Mouse (Mus musculus) thymus, postnatal 10 days (tissue): ENCODE data around the gene Arid1b.
A peak's percentile ranks its signal among the peaks of the same experiment; 100 is the strongest.

Experiments used
- DNase-seq, 2 experiments: peaks; one replicate each; pipeline ENCODE4 v3.0.0; 2021; ENCODE audit warnings: low spot score in 2 of 2

Arid1b gene

GRCm38 (mm10) chr17:5246688-5247087, 252.6 kb downstream of the Arid1b start:
- DNase-seq = no peak

DNA sequence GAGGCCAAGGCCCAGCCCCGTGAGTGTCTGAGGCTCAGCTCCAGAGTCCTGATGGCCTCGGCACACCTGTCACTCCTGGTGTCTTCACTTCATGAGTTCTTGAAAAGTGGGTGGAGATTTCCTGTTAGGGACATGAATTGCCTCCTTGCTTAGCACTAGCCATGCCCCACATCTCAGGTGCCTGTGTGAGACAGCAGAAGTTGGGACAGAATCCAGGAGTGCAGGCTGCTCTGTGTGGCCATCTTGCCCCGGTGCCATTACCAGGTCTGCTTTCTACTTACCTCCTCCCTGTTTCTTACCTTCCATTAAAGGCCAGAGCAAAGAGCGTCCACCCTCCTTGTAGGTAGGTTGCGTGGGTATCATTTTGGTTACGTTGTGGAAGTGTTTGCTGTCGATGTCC, 253.1 kb downstream of the Arid1b start:
- DNase-seq = no peak

DNA sequence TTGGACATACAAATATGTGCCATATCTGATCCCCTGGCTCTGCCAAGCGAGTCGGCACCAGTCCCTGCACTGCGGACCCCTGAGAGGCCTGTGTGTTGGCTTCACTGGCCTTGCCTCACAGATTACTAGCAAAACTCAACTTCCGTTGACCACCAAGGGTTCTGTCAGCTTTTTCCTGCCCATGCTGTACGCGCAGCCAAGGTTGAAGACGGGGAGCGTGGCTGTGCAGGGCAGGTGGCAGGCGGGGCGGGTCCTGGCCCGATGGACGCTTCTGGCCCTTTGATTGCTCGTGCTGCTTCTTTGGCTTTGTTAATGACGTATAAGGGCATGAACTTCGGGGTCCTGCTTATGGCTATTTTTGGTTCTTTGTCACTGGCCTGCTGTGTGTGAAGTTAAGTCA, 253.6 kb downstream of the Arid1b start:
- DNase-seq = no peak

GRCm38 (mm10) chr17:5248957-5249656, 255.0 kb downstream of the Arid1b start:
- DNase-seq = no peak

DNA sequence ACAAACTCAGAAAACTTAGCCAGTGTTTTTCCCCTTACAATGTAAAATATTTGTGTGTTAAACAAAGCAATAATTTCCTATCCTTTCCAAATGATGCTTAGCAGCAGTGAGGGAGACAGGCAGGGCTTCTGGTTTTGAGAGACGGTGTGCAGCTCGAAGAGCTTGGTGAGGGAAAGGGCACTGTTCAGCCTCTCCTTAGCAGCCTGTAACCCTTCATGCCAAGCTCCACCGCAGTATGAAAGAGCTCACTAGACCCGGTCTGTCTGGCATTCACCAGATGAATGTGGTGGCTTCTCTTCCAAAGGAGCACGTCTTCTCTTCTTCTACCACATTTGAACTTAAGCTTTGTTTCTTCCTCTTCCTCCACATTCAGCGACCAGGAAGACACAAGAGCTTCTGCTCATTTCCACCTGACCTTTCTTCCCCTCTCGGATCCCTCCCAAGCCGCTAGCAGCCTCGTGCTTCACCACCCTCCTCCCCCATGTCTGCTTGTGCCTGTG, 255.6 kb downstream of the Arid1b start:
- DNase-seq = no peak

DNA sequence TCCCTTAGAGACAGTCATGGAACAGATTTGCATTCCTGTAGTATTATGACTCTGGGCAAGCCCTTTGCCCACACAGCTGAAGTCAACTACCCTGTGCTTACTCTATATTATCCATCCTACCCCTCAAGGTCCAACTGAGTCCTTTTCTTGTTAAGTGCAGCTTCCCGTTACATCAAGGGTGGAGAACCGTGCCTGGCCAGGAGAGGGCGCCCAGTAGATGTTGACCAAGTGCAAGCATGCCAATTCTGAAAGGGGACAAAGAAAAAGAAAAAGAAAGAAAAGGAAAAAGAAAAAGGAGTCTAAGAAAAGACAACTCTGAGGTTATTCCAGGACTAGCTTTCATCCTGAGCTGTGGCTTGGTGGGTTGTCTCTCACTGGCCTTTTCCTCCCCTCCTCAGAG, 258.3 kb downstream of the Arid1b start:
- peak; percentile 50 to 79 for DNase-seq

DNA sequence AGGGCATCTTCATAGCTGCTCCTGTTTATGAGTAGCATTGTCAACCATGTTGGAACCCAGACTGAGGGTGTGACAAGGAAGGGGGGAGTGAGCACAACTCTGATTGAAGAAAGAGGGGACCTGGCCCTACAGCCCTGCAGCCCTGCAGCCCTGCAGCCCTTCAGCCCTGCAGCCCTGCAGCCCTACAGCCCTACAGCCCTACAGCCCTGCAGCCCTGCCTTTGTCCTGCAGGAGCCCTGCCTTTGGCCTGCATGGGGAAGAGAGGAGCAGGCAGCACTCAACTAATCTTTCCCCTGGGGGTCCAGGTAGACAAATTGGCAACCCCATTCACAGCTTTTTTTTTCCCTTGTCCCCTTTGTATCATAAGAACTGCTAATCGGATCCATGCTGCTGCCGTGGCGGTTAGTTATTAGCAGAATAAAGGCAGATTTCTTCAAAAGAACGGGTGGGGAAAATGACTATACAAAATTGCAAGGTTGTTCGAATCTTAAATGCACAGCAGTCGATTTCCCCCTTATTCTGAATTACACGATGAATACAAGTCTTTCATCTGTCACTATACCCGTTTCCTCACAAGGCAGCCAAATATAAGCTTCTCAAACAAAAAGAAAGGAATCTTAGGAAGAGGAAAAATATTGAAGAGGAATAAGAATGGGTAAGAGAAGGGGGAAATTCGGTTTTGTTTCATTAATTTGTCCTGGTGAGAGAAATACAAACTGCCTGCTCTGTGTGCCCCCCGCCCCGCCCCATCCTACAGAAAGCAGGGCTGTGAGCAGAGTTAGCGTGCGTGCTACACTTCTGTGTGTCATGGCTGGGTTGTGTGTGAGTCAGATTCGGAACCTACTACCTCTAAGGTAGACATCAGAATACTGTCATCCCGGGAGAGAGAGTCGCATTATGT, 260.8 kb downstream of the Arid1b start:
- no peak for DNase-seq

DNA sequence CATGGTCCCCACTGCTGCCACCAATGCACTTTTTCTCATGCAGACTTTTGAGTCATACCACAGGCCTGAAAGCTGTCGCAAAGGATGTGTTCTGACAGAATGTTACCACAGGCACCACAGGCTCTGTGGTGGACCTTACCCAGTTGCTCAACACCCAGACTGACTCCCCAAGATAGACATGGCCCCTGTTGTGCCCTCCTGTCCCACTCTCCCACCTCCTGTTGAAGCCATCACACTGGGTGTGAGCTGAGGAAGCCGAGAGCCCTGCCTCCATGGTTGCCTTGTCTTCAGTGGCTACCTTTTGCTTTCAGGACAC, 261.4 kb downstream of the Arid1b start:
- no peak for DNase-seq

DNA sequence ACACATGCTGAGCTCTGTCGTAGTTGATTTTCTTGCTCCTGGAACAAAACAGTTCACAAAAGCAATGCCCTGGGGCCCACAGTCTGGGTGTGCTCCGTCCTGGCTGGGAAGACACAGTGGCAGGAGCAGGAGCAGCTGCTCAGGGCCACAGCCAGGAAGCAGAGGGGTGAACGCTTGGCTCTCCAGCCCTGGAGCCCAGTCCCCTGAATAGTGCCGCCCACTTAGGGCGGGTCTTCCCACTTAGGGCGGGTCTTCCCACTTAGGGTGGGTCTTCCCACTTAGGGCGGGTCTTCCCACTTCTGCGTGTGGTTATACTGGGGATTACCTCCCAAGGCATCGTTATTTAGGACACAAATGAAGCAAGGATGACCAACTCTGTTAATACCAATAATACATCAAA, 264.8 kb downstream of the Arid1b start:
- DNase-seq = no peak

DNA sequence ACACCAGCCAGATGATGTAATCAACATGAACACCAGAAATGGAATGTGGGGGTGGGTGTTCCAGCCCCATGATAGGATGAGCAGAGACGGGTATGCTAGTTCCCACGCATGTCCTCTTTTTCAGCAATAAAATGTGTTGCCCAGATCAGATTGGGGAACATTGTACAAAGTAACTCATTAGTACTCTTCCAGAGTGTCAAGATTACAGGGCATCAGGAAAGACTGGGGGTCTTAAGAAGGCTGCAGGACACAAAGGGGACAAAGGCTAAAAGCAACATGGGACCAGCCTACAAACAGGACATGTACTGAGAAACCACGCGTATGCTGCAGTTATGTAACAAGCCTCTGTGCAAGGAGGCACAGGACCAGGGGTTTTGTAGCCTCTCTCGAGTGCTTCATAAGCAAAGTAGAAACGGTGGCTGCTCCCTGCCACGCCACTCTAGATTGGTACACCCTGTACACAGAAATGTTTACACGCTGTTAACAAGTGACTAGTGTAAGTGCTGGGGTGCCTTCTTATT, 267.1 kb downstream of the Arid1b start:
- no peak for DNase-seq

GRCm38 (mm10) chr17:5261874-5262605, 267.9 kb downstream of the Arid1b start:
- no peak for DNase-seq

DNA sequence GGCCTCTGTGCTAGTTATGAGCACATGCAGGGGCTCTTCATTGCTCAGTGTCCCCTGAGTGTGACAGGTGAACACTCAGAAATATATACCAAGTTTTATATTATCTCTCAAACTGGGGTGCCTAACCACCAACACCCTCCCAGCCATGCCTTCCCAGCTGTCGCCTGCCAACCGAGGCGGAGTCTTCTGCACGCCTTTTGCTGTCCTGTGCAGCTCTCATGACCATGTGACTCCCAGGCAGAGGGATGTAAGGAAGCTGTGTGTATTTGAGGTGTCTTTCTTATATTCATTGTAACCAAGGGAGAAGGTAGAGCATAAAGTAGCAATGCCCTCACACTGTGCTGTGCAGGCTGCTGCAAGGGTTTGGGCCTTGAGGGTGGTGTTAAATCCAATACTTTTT, 268.7 kb downstream of the Arid1b start:
- DNase-seq = no peak

- no peak for DNase-seq
Measured at GRCm38 (mm10) chr17:5264783-5265182, 270.7 kb downstream of the Arid1b start.

DNA sequence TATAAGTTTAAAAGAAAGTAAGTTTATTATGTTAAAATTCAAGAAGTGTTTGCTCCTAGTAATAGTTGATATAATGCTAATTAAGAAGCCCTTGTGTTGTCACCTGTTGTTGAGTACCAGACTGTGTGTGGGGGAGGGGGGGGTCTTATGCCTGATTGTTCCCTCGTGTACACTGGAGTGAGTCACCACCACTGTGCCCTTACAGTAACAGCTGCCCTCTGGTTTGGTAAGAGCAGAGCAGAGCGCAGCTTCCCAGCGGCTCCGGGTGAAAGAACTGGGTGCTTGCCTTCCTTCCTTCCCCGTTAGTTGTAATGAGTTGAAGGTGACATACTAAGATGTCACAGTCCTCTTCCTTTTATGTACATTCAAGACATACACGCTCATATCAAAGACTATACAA, 271.5 kb downstream of the Arid1b start:
- DNase-seq = no peak

GRCm38 (mm10) chr17:5267747-5268146, 273.6 kb downstream of the Arid1b start:
- no peak for DNase-seq

GRCm38 (mm10) chr17:5269302-5269701, 275.2 kb downstream of the Arid1b start:
- no peak for DNase-seq

DNA sequence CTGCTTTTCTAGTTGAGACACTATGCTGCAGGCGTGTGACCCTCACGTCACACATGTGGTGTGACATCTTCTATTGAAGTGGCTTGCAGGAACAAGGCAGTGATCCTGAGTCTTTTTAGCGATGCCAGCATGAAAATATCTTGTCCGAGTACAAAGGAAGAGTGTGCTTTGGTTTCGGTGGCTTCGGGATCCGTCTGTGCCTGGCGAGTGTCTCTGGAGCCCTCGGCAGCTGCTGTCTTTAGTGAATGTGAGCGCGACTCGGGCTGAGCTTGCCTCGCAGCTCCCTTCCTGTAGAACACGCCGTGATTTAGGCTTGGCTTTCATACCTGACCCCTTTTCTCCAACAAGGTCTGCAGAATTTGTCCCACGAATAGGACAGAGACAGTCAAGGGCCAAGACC, 275.6 kb downstream of the Arid1b start:
- DNase-seq = no peak

DNA sequence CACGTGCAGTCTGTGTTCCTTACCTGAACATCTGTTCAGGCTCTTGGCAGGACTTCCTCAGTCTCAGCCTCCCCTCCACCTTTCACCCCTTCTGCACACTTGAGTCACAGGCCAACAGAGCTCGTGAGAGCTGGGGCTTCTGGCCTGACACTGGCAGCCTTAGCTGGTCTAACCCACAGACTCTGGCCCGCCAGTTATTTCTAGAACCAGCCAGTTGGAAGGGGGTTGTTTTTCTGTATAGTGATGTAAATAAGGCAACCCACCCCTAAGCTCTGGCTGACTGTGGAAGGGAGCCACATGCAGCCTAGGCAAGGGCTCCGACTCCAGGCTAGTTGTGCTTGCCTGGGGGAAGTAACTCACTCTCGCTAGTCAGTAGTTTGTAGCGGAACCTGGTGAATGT, 276.7 kb downstream of the Arid1b start:
- DNase-seq = no peak

GRCm38 (mm10) chr17:5273118-5273517, 279.0 kb downstream of the Arid1b start:
- DNase-seq = no peak

DNA sequence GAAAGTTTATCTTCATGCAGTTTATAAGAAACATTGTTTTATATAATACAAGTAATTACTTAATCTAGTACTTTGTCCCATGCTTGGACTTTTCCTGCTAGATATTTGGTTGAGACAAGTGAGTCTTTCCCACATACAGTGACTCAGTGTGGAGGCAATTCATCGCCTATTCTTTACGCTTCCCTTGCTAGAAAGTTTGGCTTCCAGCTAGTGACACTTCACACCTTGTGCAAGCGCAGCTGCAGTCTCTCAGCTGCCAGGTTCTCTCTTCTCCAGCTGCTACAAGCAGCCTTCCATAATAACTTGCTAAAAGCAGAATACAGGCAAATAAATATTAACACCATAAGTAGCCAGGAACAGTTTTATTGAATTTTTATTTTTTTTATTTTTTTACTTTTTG, 279.6 kb downstream of the Arid1b start:
- no peak for DNase-seq

DNA sequence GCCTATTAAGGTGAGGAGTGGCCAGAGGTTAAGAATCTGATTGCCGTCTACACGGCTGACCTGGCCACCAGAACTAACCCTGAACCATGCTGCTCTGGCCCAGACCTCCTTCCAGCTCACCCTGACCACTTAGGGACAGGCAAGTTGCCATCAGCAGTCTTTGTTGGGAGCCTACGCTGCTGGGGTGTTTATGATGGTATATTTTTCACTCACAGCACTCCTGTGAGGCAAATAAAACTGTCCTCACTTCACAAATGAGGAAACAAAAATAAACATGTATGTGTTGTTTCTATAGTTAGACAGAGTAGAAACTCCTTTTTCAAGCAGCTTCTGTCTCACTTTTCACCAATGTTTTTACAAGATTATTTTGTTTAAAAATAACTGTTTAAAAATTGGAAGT, 280.3 kb downstream of the Arid1b start:
- no peak for DNase-seq

- no peak for DNase-seq
Measured at GRCm38 (mm10) chr17:5275749-5276148, 281.6 kb downstream of the Arid1b start.
